Mouse (Mus musculus) splenic B cell, adult 2 months (primary cell): Measurements from ENCODE around the gene Gm3417.

Source experiments
- DNase-seq: peaks from one replicate; pipeline ENCODE4 v3.0.0-alpha.2; 2011; ENCODE audit warnings: low read depth, low spot score
- H3K27me3 ChIP-seq: 2 replicates; pipeline ENCODE4 v1.6.1; 2012; ENCODE audit warnings: mild to moderate bottlenecking, low read length, moderate library complexity, mixed read lengths; ENCODE audit not compliant: control insufficient read depth, poor library complexity, insufficient read depth, severe bottlenecking
- H3K36me3 ChIP-seq: 2 replicates; pipeline ENCODE4 v1.6.1; 2012; ENCODE audit warnings: mild to moderate bottlenecking, low read length, moderate library complexity, mixed read lengths; ENCODE audit not compliant: control insufficient read depth, poor library complexity, insufficient read depth, severe bottlenecking

Gene Gm3417

GRCm38 (mm10) chr17:14931469-14931868, 47.1 kb downstream of the Gm3417 start:
- no peak for DNase-seq
- no peaks in the 10 kb centered on the region for H3K36me3 ChIP-seq
- no peaks in the 10 kb centered on the region for H3K27me3 ChIP-seq

DNA sequence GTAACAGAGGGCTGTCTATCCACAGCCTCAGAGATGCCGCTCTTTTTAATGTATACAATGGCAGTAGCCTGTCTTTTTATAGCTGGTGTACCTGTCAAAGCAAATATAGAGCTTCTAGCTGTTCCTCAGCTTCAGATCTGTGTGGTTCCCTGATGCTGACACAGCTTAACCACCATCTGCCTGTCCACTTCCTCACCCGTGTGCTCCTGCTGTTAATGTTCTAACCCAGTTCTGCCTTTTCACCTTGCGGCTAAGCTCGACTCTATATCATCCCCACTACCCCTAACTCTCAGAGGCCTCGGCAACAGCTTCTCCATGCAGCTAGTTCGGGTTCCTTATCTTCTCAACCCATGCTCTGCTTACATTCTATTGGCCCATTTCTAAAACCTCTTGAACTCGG, 47.9 kb downstream of the Gm3417 start:
- Histone ChIP-seq H3K36me3 (no peaks in the 10 kb centered on the region), H3K27me3 (no peaks in the 10 kb centered on the region)
- no peak for DNase-seq

GRCm38 (mm10) chr17:14928631-14929030, 50.0 kb downstream of the Gm3417 start:
- DNase-seq, result no peak
- H3K36me3 ChIP-seq, result no peaks in the 10 kb centered on the region
- no peaks in the 10 kb centered on the region for H3K27me3 ChIP-seq

GRCm38 (mm10) chr17:14927644-14928218, 50.9 kb downstream of the Gm3417 start:
- DNase-seq, result no peak
- no peaks in the 10 kb centered on the region for H3K36me3 ChIP-seq
- H3K27me3 ChIP-seq, result no peaks in the 10 kb centered on the region

GRCm38 (mm10) chr17:14921582-14921981, 57.0 kb downstream of the Gm3417 start:
- H3K27me3 ChIP-seq, result no peaks in the 10 kb centered on the region
- no peak for DNase-seq
- H3K36me3 ChIP-seq, result no peaks in the 10 kb centered on the region

GRCm38 (mm10) chr17:14917866-14918265, 60.7 kb downstream of the Gm3417 start:
- no peaks in the 10 kb centered on the region for H3K36me3 ChIP-seq
- no peaks in the 10 kb centered on the region for H3K27me3 ChIP-seq

GRCm38 (mm10) chr17:14914401-14914800, 64.2 kb downstream of the Gm3417 start:
- DNase-seq, result no peak
- no peaks in the 10 kb centered on the region for H3K36me3 ChIP-seq

More at GRCm38 (mm10) chr17:14917866-14918265, 60.7 kb downstream of the Gm3417 start:
- no peak for DNase-seq

More at GRCm38 (mm10) chr17:14914401-14914800, 64.2 kb downstream of the Gm3417 start:
- H3K27me3 ChIP-seq, result no peaks in the 10 kb centered on the region
